Mouse (Mus musculus): ENCODE measurements at regions not wholly inside any gene's neighbourhood (a gene's known extent, or its start where the extent isn't known, plus 50 kb on each side); places are given as distances from the start of the nearest gene placed in this dataset.

- peak; percentile 21 for DNase-seq
Observed at GRCm38 (mm10) chr3:66515773-66516406, 219.3 kb upstream of the Veph1 start.

- no peak for DNase-seq
Observed at GRCm38 (mm10) chr3:66514587-66514986, 217.9 kb upstream of the Veph1 start.

- no peak for DNase-seq
Observed at GRCm38 (mm10) chr3:66512408-66512807, 215.8 kb upstream of the Veph1 start.

GRCm38 (mm10) chr3:66510455-66510854, 213.8 kb upstream of the Veph1 start:
- DNase-seq, result no peak

- DNase-seq, result no peak
Observed at GRCm38 (mm10) chr3:66506125-66506524, 209.5 kb upstream of the Veph1 start.

GRCm38 (mm10) chr3:66505476-66506076, 208.9 kb upstream of the Veph1 start:
- DNase-seq, result no peak

GRCm38 (mm10) chr3:66504717-66505116, 208.1 kb upstream of the Veph1 start:
- DNase-seq, result peak; percentile 9

- DNase-seq, result no peak
Observed at GRCm38 (mm10) chr3:66503615-66504014, 207.0 kb upstream of the Veph1 start.

- no peak for DNase-seq
Observed at GRCm38 (mm10) chr3:66501865-66502264, 205.2 kb upstream of the Veph1 start.

- DNase-seq, result no peak
Observed at GRCm38 (mm10) chr3:66494442-66495113, 197.9 kb upstream of the Veph1 start.

GRCm38 (mm10) chr3:66490696-66491357, 194.2 kb upstream of the Veph1 start:
- DNase-seq, result no peak

- DNase-seq, result no peak
Observed at GRCm38 (mm10) chr3:66488724-66489123, 192.1 kb upstream of the Veph1 start.

GRCm38 (mm10) chr3:66486658-66487057, 190.0 kb upstream of the Veph1 start:
- DNase-seq, result no peak

GRCm38 (mm10) chr3:66486184-66486583, 189.5 kb upstream of the Veph1 start:
- no peak for DNase-seq

- DNase-seq, result peak; percentile 36
Observed at GRCm38 (mm10) chr3:66480718-66481117, 184.1 kb upstream of the Veph1 start.

GRCm38 (mm10) chr3:66479266-66479665, 182.6 kb upstream of the Veph1 start:
- DNase-seq, result no peak

GRCm38 (mm10) chr3:66466321-66466720, 169.7 kb upstream of the Veph1 start:
- DNase-seq, result no peak

- DNase-seq, result no peak
Observed at GRCm38 (mm10) chr3:66465371-66465770, 168.7 kb upstream of the Veph1 start.

- DNase-seq, result no peak
Observed at GRCm38 (mm10) chr3:66462341-66462740, 165.7 kb upstream of the Veph1 start.

- peak; percentile 9 for DNase-seq
Observed at GRCm38 (mm10) chr3:66446274-66447159, 149.9 kb upstream of the Veph1 start.

- DNase-seq, result no peak
Observed at GRCm38 (mm10) chr3:66433216-66433615, 136.6 kb upstream of the Veph1 start.

- DNase-seq, result no peak
Observed at GRCm38 (mm10) chr3:66430187-66430586, 133.6 kb upstream of the Veph1 start.
